26 mouse cellular contexts compared by ENCODE assay signal in genomic region chr9:64068571-64068970, GRCm38 (mm10). TPM values are rescaled to one million over a fixed set of nuclear protein-coding genes. Genes with fewer than 3 reads are reported as not detected.
DNase-seq lines count a peak whose midpoint lies in the region; ATAC-seq and TF ChIP-seq lines count a peak whose summit lies in the region.
"Had no signal": no experiment of that assay in that cellular context is flagged by ENCODE, and none has a peak within 500 bp of the region (broad histone marks: within the 10 kb centered on the region; RNA-seq: fewer than 3 reads in every experiment).

No protein-coding gene starts in this region.

- peak overlapping the region; percentile 97 for H3K27ac ChIP-seq in heart, embryonic 11.5 days (ENCODE audit: low read depth, low read length)
- H3K27ac ChIP-seq in liver, adult 2 months (replicated peaks; ENCODE audit: insufficient read depth, low read depth, low read length) = peak overlapping the region; percentile 3; the same call in 1 of the 2 replicates
- peak overlapping the region; percentile 88; the same call in 1 of the 2 replicates for H3K27ac ChIP-seq in limb, embryonic 10.5 days
- H3K27ac ChIP-seq in liver, postnatal 0 days (ENCODE audit: low read depth) = peak overlapping the region; percentile 55; the same call in 1 of the 2 replicates
- H3K27ac ChIP-seq: gastrocnemius, adult 2 months; hindbrain, embryonic 12.5 days; midbrain, embryonic 13.5 days had no signal

- no peaks in the 10 kb centered on the region for H3K36me3 ChIP-seq in heart, embryonic 11.5 days (ENCODE audit: control insufficient read depth, insufficient read depth, low read length)
- no peaks in the 10 kb centered on the region for H3K36me3 ChIP-seq in liver, adult 2 months (ENCODE audit: control insufficient read depth, insufficient read depth, low read length)
- H3K36me3 ChIP-seq in limb, embryonic 10.5 days = no peaks in the 10 kb centered on the region
- H3K36me3 ChIP-seq in liver, postnatal 0 days (replicated peaks; ENCODE audit: insufficient read depth, low read length) = no peaks in the 10 kb centered on the region
- H3K36me3 ChIP-seq: hindbrain, embryonic 12.5 days; lung, embryonic 15.5 days; midbrain, embryonic 13.5 days had no signal

- no peak for TF ChIP-seq POLR2A in liver, adult 2 months (IDR thresholded peaks at IDR 0.05; ENCODE audit: extremely low read depth, insufficient read depth, low read length)

- H3K79me2 ChIP-seq in liver, adult 2 months (ENCODE audit: control insufficient read depth, insufficient read depth, low read length) = no peaks in the 10 kb centered on the region

- H3K9ac ChIP-seq in heart, embryonic 11.5 days (ENCODE audit: low read depth, low read length) = no peak overlapping the region
- no peak overlapping the region for H3K9ac ChIP-seq in liver, adult 2 months (ENCODE audit: low read depth, low read length)
- no peak overlapping the region for H3K9ac ChIP-seq in liver, postnatal 0 days (replicated peaks)
- H3K9ac ChIP-seq: forebrain, postnatal 0 days; hindbrain, embryonic 12.5 days; lung, embryonic 15.5 days; midbrain, embryonic 13.5 days had no signal

- TF ChIP-seq EP300 in liver, postnatal 0 days (IDR thresholded peaks at IDR 0.05; ENCODE audit: low read depth) = no peak

- no peaks in the 10 kb centered on the region for H3K27me3 ChIP-seq in heart, embryonic 11.5 days (ENCODE audit: control insufficient read depth, insufficient read depth, low read length)
- H3K27me3 ChIP-seq in liver, adult 2 months (ENCODE audit: control insufficient read depth, insufficient read depth, low read length) = no peaks in the 10 kb centered on the region
- no peaks in the 10 kb centered on the region for H3K27me3 ChIP-seq in limb, embryonic 10.5 days (ENCODE audit: low read depth, poor library complexity, severe bottlenecking)
- H3K27me3 ChIP-seq in liver, postnatal 0 days (ENCODE audit: insufficient read depth, low read length) = no peaks in the 10 kb centered on the region
- H3K27me3 ChIP-seq: lung, embryonic 15.5 days; midbrain, embryonic 13.5 days had no signal

- no peaks in the 10 kb centered on the region for H3K9me3 ChIP-seq in heart, embryonic 11.5 days (replicated peaks; ENCODE audit: control insufficient read depth, low read length)
- H3K9me3 ChIP-seq in limb, embryonic 10.5 days (replicated peaks) = no peaks in the 10 kb centered on the region
- no peaks in the 10 kb centered on the region for H3K9me3 ChIP-seq in liver, postnatal 0 days (ENCODE audit: low read length)
- H3K9me3 ChIP-seq: hindbrain, embryonic 12.5 days; lung, embryonic 15.5 days; midbrain, embryonic 13.5 days had no signal

- TF ChIP-seq CTCF in liver, adult 2 months (IDR thresholded peaks at IDR 0.05; ENCODE audit: low read depth, low read length) = no peak
- TF ChIP-seq CTCF in liver, postnatal 0 days (IDR thresholded peaks at IDR 0.05; ENCODE audit: low read depth) = no peak

- H3K4me3 ChIP-seq in heart, embryonic 11.5 days (ENCODE audit: low read depth, low read length) = no peak overlapping the region
- no peak overlapping the region for H3K4me3 ChIP-seq in liver, adult 2 months (ENCODE audit: insufficient read depth, low read depth, low read length)
- H3K4me3 ChIP-seq in limb, embryonic 10.5 days = no peak overlapping the region
- H3K4me3 ChIP-seq in liver, postnatal 0 days (ENCODE audit: low read depth, low read length) = no peak overlapping the region
- H3K4me3 ChIP-seq: gastrocnemius, adult 2 months; hindbrain, embryonic 12.5 days; lung, embryonic 15.5 days; midbrain, embryonic 13.5 days had no signal

- WGBS in heart, embryonic 11.5 days (ENCODE audit: insufficient replicate concordance) = 43% methylated on average over 1 of the region's 1 CpGs
- WGBS in liver, adult 2 months = 86% methylated on average over 1 of the region's 1 CpGs
- 100% methylated on average over 1 of the region's 1 CpGs for WGBS in limb, embryonic 10.5 days
- no CpG with 5 or more reads among the region's 1 CpGs for WGBS in liver, postnatal 0 days (ENCODE audit: insufficient replicate concordance)

- no peak overlapping the region for H3K4me2 ChIP-seq in heart, embryonic 11.5 days
- H3K4me2 ChIP-seq in liver, postnatal 0 days (ENCODE audit: low read depth, low read length) = no peak overlapping the region
- H3K4me2 ChIP-seq: hindbrain, embryonic 12.5 days; lung, embryonic 15.5 days; midbrain, embryonic 13.5 days had no signal

- H3K4me1 ChIP-seq in heart, embryonic 11.5 days (ENCODE audit: control insufficient read depth, insufficient read depth, low read length) = peaks cover 41% of the 10 kb centered on the region
- H3K4me1 ChIP-seq in liver, adult 2 months (ENCODE audit: control insufficient read depth, insufficient read depth, low read length) = peaks cover 13% of the 10 kb centered on the region
- peaks cover 34% of the 10 kb centered on the region for H3K4me1 ChIP-seq in limb, embryonic 10.5 days
- peaks cover 35% of the 10 kb centered on the region for H3K4me1 ChIP-seq in liver, postnatal 0 days (ENCODE audit: insufficient read depth)

- no peak for DNase-seq in heart, adult 11 months
- DNase-seq in liver, adult 2 months (ENCODE audit: extremely low read depth, low read depth, low spot score) = peak; percentile 70
- no peak for DNase-seq in liver
- no peak for DNase-seq in limb, embryonic 10.5 days (ENCODE audit: low spot score)
- DNase-seq in liver, postnatal 0 days = no peak
- no peak for DNase-seq in kidney, postnatal 14 days
- DNase-seq in gastrocnemius, adult 18-20 months (ENCODE audit: low spot score) = no peak
- DNase-seq: adrenal gland, adult 8-10 months; cerebellum, adult 11 months; cerebellum, postnatal 14 days; forebrain, postnatal 0 days; gastrocnemius, adult 2 months; heart, adult 18-20 months; thymus, postnatal 36 days had no signal

- no peak for ATAC-seq in heart, embryonic 11.5 days (replicated peaks; ENCODE audit: insufficient number of reproducible peaks, low FRiP score, low TSS enrichment)
- no peak for ATAC-seq in liver, postnatal 0 days
- ATAC-seq: forebrain, postnatal 0 days; inflammation-experienced regulatory T-cells, adult 6 months; midbrain, embryonic 13.5 days had no signal

RNA-seq across cellular contexts. Expression of gene Smad6, which starts 46.7 kb away (rescaled TPM):
- polyA plus RNA-seq in heart, embryonic 11.5 days (2014; fragmentation: Nextera tagmentation; extraction: Ambion mirVana) = 30.5 and 31.6 TPM in 2 replicates
- 4.1 and 6.0 TPM in 2 replicates for total RNA-seq in liver, adult 2 months (2014; rRNA removed)
- polyA plus RNA-seq in liver, adult 2 months (2012; rRNA removed) = 11.4 and 12.6 TPM in 2 replicates
- 10.9 and 11.4 TPM in 2 replicates for polyA plus RNA-seq in limb, embryonic 10.5 days (2016; fragmentation: Nextera tagmentation; extraction: Ambion mirVana)
- polyA plus RNA-seq in liver, postnatal 0 days (2015; fragmentation: Nextera tagmentation; extraction: Ambion mirVana) = 1.8 and 2.9 TPM in 2 replicates
- total RNA-seq in gastrocnemius, adult 18-20 months (2021) = 1 to 10 TPM; 5.1 TPM
- polyA plus RNA-seq: inflammation-experienced regulatory T-cells, adult 6 months had no signal

RNA-seq across cellular contexts. Expression of gene Lctl, which starts 48.4 kb away (rescaled TPM):
- polyA plus RNA-seq in heart, embryonic 11.5 days (2014; fragmentation: Nextera tagmentation; extraction: Ambion mirVana) = not detected in 2 replicates
- not detected in 2 replicates for total RNA-seq in liver, adult 2 months (2014; rRNA removed)
- not detected in 2 replicates for polyA plus RNA-seq in liver, adult 2 months (2012; rRNA removed)
- not detected in 2 replicates for polyA plus RNA-seq in limb, embryonic 10.5 days (2016; fragmentation: Nextera tagmentation; extraction: Ambion mirVana)
- not detected in 2 replicates for polyA plus RNA-seq in liver, postnatal 0 days (2015; fragmentation: Nextera tagmentation; extraction: Ambion mirVana)
- under 1 TPM in 1 of 2 experiments, not detected in 1; 0.57 TPM for total RNA-seq in gastrocnemius, adult 18-20 months (2021)
- total RNA-seq: forebrain, postnatal 0 days; heart, adult 18-20 months; layer of hippocampus, postnatal 10 days; megakaryocyte progenitor cell, adult 5-6 weeks had no signal
- polyA plus RNA-seq: embryonic facial prominence, embryonic 14.5 days; forebrain, postnatal 0 days; hindbrain, embryonic 12.5 days; inflammation-experienced regulatory T-cells, adult 6 months; limb, embryonic 11.5 days; lung, embryonic 15.5 days; midbrain, embryonic 13.5 days; neural tube, embryonic 14.5 days; spleen, adult 2 months; stomach, embryonic 14.5 days had no signal

Comparison
In these comparisons a context has a peak if more than half of its experiments do, and no peak if none do; other contexts are left out.
1. H3K27ac ChIP-seq: peak in every context shown above with its lines; median percentile 97 in heart, embryonic 11.5 days; 88 in limb, embryonic 10.5 days; 55 in liver, postnatal 0 days; 3 in liver, adult 2 months.